Mouse (Mus musculus) adrenal gland, postnatal 10 days (tissue): ENCODE measurements around the gene Slc25a48. TPM values are rescaled to one million over a fixed set of nuclear protein-coding genes. Genes with fewer than 3 reads are reported as not detected.
A peak's percentile ranks its signal among the peaks of the same experiment; 100 is the strongest.

ENCODE experiments used
- DNase-seq: peaks from one replicate; pipeline ENCODE4 v3.0.0; 2021; ENCODE audit warnings: mixed read lengths
- total RNA-seq, 2 experiments: library from RNA; stranded (reverse); gene quantifications; 2 replicates each; pipeline ENCODE4 v1.2.3; 2021

The Slc25a48 gene
- total RNA-seq, 2 experiments from 2014 or later = 4.1 to 4.5 TPM

GRCm38 (mm10) chr13:56449239-56450030 lies 11.3 kb downstream of the Slc25a48 start:
- peak; percentile 52 for DNase-seq

GRCm38 (mm10) chr13:56450035-56450434 lies 11.9 kb downstream of the Slc25a48 start:
- no peak for DNase-seq

- no peak for DNase-seq
Measured at GRCm38 (mm10) chr13:56458001-56458400, 19.8 kb downstream of the Slc25a48 start.

GRCm38 (mm10) chr13:56461460-56461859 lies 23.3 kb downstream of the Slc25a48 start:
- DNase-seq = no peak

- DNase-seq = no peak
Measured at GRCm38 (mm10) chr13:56462791-56463190, 24.6 kb downstream of the Slc25a48 start.

GRCm38 (mm10) chr13:56463261-56463660 lies 25.1 kb downstream of the Slc25a48 start:
- DNase-seq = no peak

- DNase-seq = no peak
Measured at GRCm38 (mm10) chr13:56463750-56464149, 25.6 kb downstream of the Slc25a48 start.

GRCm38 (mm10) chr13:56467786-56468185 lies 29.6 kb downstream of the Slc25a48 start:
- DNase-seq = no peak

- DNase-seq = no peak
Measured at GRCm38 (mm10) chr13:56468536-56468935, 30.4 kb downstream of the Slc25a48 start.

GRCm38 (mm10) chr13:56471211-56471610 lies 33.1 kb downstream of the Slc25a48 start:
- peak; percentile 7 for DNase-seq

- DNase-seq = peak; percentile 49
Measured at GRCm38 (mm10) chr13:56471951-56472350, 33.8 kb downstream of the Slc25a48 start.

GRCm38 (mm10) chr13:56472661-56473060 lies 34.5 kb downstream of the Slc25a48 start:
- no peak for DNase-seq

GRCm38 (mm10) chr13:56475363-56475762 lies 37.2 kb downstream of the Slc25a48 start:
- DNase-seq = peak; percentile 54

- peak; percentile 3 for DNase-seq
Measured at GRCm38 (mm10) chr13:56476790-56477189, 38.6 kb downstream of the Slc25a48 start.

- DNase-seq = peak; percentile 15
Measured at GRCm38 (mm10) chr13:56477271-56477670, 39.1 kb downstream of the Slc25a48 start.

- DNase-seq = peak; percentile 7
Measured at GRCm38 (mm10) chr13:56478027-56478426, 39.9 kb downstream of the Slc25a48 start.

- no peak for DNase-seq
Measured at GRCm38 (mm10) chr13:56482146-56482545, 44.0 kb downstream of the Slc25a48 start, which contains the start of gene Il9. TSS of gene Il9 (minus strand) at chr13:56482246.

- DNase-seq = no peak
Measured at GRCm38 (mm10) chr13:56488012-56488411, 49.9 kb downstream of the Slc25a48 start.

GRCm38 (mm10) chr13:56494440-56494839 lies 56.3 kb downstream of the Slc25a48 start:
- DNase-seq = peak; percentile 19

- DNase-seq = peak; percentile 9
Measured at GRCm38 (mm10) chr13:56500132-56500531, 62.0 kb downstream of the Slc25a48 start.

- DNase-seq = no peak
Measured at GRCm38 (mm10) chr13:56500636-56501035, 62.5 kb downstream of the Slc25a48 start.

GRCm38 (mm10) chr13:56501866-56502420 lies 63.8 kb downstream of the Slc25a48 start:
- DNase-seq = no peak

- no peak for DNase-seq
Measured at GRCm38 (mm10) chr13:56506871-56507496, 68.8 kb downstream of the Slc25a48 start.
